Mouse (Mus musculus) heart, adult 2 months (tissue): ENCODE results near the gene Snrpf. TPM values are rescaled to one million over a fixed set of nuclear protein-coding genes. Genes with fewer than 3 reads are reported as not detected.

Experiments used
- DNase-seq, 2 experiments: peaks; one replicate each; pipeline ENCODE4 v3.0.0; 2021
- H3K27ac ChIP-seq: fragments of 200-600 bp; 2 replicates; pipeline ENCODE4 v1.8.1; 2022
- H3K27me3 ChIP-seq: fragments of 200-500 bp; 2 replicates; pipeline ENCODE4 v1.6.1; 2012; ENCODE audit warnings: mild to moderate bottlenecking, low read length, inconsistent platforms, mixed read lengths; ENCODE audit not compliant: control insufficient read depth, insufficient read depth
- H3K36me3 ChIP-seq: fragments of 200-500 bp; 2 replicates; pipeline ENCODE4 v1.6.1; 2012; ENCODE audit warnings: low read length, inconsistent platforms; ENCODE audit not compliant: control insufficient read depth, insufficient read depth
- H3K4me1 ChIP-seq: fragments of 200-500 bp; 2 replicates; pipeline ENCODE4 v1.6.1; 2011; ENCODE audit warnings: low read length; ENCODE audit not compliant: control insufficient read depth, insufficient read depth
- H3K4me3 ChIP-seq: fragments of 200-600 bp; 2 replicates; pipeline ENCODE4 v1.8.1; 2022
- H3K79me2 ChIP-seq: fragments of 200-500 bp; replicated peaks from 2 replicates; pipeline ENCODE4 v1.6.1; 2012; ENCODE audit warnings: mild to moderate bottlenecking, inconsistent platforms, low read length, moderate library complexity, mixed read lengths; ENCODE audit not compliant: control insufficient read depth, insufficient read depth
- H3K9ac ChIP-seq: fragments of 200-500 bp; 2 replicates; pipeline ENCODE4 v1.6.1; 2012; ENCODE audit warnings: low read depth, mild to moderate bottlenecking, control low read depth, inconsistent platforms, low read length, mixed read lengths
- CTCF ChIP-seq: fragments of 200-600 bp; IDR thresholded peaks from 2 replicates; pipeline ENCODE4 v1.8.1; 2022; ENCODE audit warnings: antibody characterized with exemption, mild to moderate bottlenecking, moderate library complexity
- EP300 ChIP-seq: fragments of 200-500 bp; IDR thresholded peaks from 2 replicates; pipeline ENCODE4 v1.6.1; 2011; ENCODE audit warnings: low read depth, low read length, control low read depth; ENCODE audit not compliant: insufficient read depth
- POLR2A ChIP-seq: fragments of 200-500 bp; IDR thresholded peaks from 2 replicates; pipeline ENCODE4 v1.6.1; 2011; ENCODE audit warnings: mild to moderate bottlenecking, low read depth, low read length, control low read depth; ENCODE audit not compliant: insufficient read depth
- WGBS: fragments of 180-500 bp; shearing (Covaris S2); methylation state at CpG from one replicate; pipeline ENCODE4 v1.1.7; 2018; 5-methylcytosine and 5-hydroxymethylcytosine counted together
- intact Hi-C: fragments of 180-260 bp; cut with DNase I; formaldehyde crosslinking; loops from one replicate; pipeline ENCODE4 v1.15.1; 2025
- polyA plus RNA-seq: library from polyadenylated mRNA; depleted of rRNA; stranded (reverse); fragments of >200 nt; gene quantifications from 2 replicates; pipeline ENCODE4 v1.2.3, GENCODE M21; 2012; rRNA removed
- total RNA-seq, 2 experiments: library from RNA; stranded (reverse); gene quantifications; 2 replicates each; pipeline ENCODE4 v1.2.3; 2021

Gene Snrpf
- total and polyA plus RNA-seq, 3 experiments: 9.6 to 20.5 (median 11.3) TPM

GRCm38 (mm10) chr10:93538287-93538686, 51.2 kb downstream of the Snrpf start:
- peaks cover 3% of the 10 kb centered on the region for H3K4me1 ChIP-seq
- H3K27ac ChIP-seq: no peak overlapping the region
- H3K79me2 ChIP-seq: no peaks in the 10 kb centered on the region
- no peak overlapping the region for H3K4me3 ChIP-seq
- H3K36me3 ChIP-seq: no peaks in the 10 kb centered on the region
- intact Hi-C loops: no loop called here
- no peak for DNase-seq
- no peaks in the 10 kb centered on the region for H3K27me3 ChIP-seq
- TF ChIP-seq CTCF (no peak), POLR2A (no peak), EP300 (no peak)
- 98% methylated on average over 2 of the region's 2 CpGs for WGBS
- no peak overlapping the region for H3K9ac ChIP-seq

Other genes starting within 250 kb of the Snrpf start
- gene Lta4h, start 136.3 kb downstream of the Snrpf start, total RNA-seq: 10 to 100 TPM; 31.1 to 36.1 TPM
- gene Lta4h, start 136.3 kb downstream of the Snrpf start, polyA plus RNA-seq: 25.5 and 30.5 TPM in 2 replicates
- under 1 TPM; 0.18 to 0.20 TPM for gene Hal, start 100.9 kb downstream of the Snrpf start, total RNA-seq
- gene Hal, start 100.9 kb downstream of the Snrpf start, polyA plus RNA-seq: 0.04 and 0.35 TPM in 2 replicates
- gene Amdhd1, start 49.7 kb downstream of the Snrpf start, total RNA-seq: not detected
- gene Amdhd1, start 49.7 kb downstream of the Snrpf start, polyA plus RNA-seq: 0.06 and 0.12 TPM in 2 replicates
- not detected for gene Ccdc38, start 49.1 kb downstream of the Snrpf start, total RNA-seq
- not detected in 2 replicates for gene Ccdc38, start 49.1 kb downstream of the Snrpf start, polyA plus RNA-seq
- 10 to 100 TPM; 14.0 to 14.9 TPM for gene Ntn4, start 51.0 kb upstream of the Snrpf start, total RNA-seq
- 7.4 and 11.5 TPM in 2 replicates for gene Ntn4, start 51.0 kb upstream of the Snrpf start, polyA plus RNA-seq
- gene Usp44, start 241.8 kb upstream of the Snrpf start, total RNA-seq: not detected
- gene Usp44, start 241.8 kb upstream of the Snrpf start, polyA plus RNA-seq: not detected in 2 replicates